Mouse (Mus musculus) ES-E14 (cell line): Measurements from ENCODE around the gene Cpsf6.

Source experiments
- CHD2 ChIP-seq: IDR thresholded peaks from 2 replicates; pipeline ENCODE4 v1.6.1; 2014; ENCODE audit warnings: mild to moderate bottlenecking, low read depth, low read length, inconsistent platforms
- HCFC1 ChIP-seq: IDR thresholded peaks from 2 replicates; pipeline ENCODE4 v1.6.1; 2012; ENCODE audit warnings: low read length, inconsistent platforms, borderline replicate concordance; ENCODE audit not compliant: insufficient read depth
- MAFK ChIP-seq: IDR thresholded peaks from 2 replicates; pipeline ENCODE4 v1.6.1; 2014; ENCODE audit warnings: mild to moderate bottlenecking, low read depth, low read length, inconsistent platforms; ENCODE audit not compliant: insufficient read depth
- ZC3H11A ChIP-seq: IDR thresholded peaks from 2 replicates; pipeline ENCODE4 v1.6.1; 2012; ENCODE audit warnings: low read depth, mild to moderate bottlenecking, inconsistent platforms, low read length, borderline replicate concordance
- ZNF384 ChIP-seq: IDR thresholded peaks from 2 replicates; pipeline ENCODE4 v1.6.1; 2012; ENCODE audit warnings: low read depth, low read length, inconsistent platforms

GRCm38 (mm10) chr10:117323782-117324181 is 56.0 kb downstream of the Cpsf6 start:
- TF ChIP-seq CHD2 = no peak
- TF ChIP-seq HCFC1 = no peak
- TF ChIP-seq ZC3H11A = no peak
- no peak for TF ChIP-seq MAFK
- TF ChIP-seq ZNF384 = no peak
